Mouse (Mus musculus): Measurements from ENCODE around the gene Map3k14. TPM values are rescaled to one million over a fixed set of nuclear protein-coding genes. Genes with fewer than 3 reads are reported as not detected.

Map3k14 gene
- polyA plus RNA-seq, 1 experiment: 0.01 TPM

GRCm38 (mm10) chr11:103178748-103179147 lies 88.5 kb downstream of the Map3k14 start:
- no peaks in the 10 kb centered on the region for H3K9me3 ChIP-seq (ENCODE audit: control insufficient read depth, low read length)
- TF ChIP-seq GATA1 (IDR thresholded peaks at IDR 0.05; ENCODE audit: low read length) (no peak), TAL1 (IDR thresholded peaks at IDR 0.05; ENCODE audit: low read length) (no peak)
- H3K36me3 ChIP-seq (ENCODE audit: control insufficient read depth): no peaks in the 10 kb centered on the region
- H3K4me1 ChIP-seq (ENCODE audit: control insufficient read depth): peaks cover 12% of the 10 kb centered on the region
- H3K27me3 ChIP-seq (ENCODE audit: control insufficient read depth): no peaks in the 10 kb centered on the region
- H3K4me3 ChIP-seq (replicated peaks): no peak overlapping the region

DNA sequence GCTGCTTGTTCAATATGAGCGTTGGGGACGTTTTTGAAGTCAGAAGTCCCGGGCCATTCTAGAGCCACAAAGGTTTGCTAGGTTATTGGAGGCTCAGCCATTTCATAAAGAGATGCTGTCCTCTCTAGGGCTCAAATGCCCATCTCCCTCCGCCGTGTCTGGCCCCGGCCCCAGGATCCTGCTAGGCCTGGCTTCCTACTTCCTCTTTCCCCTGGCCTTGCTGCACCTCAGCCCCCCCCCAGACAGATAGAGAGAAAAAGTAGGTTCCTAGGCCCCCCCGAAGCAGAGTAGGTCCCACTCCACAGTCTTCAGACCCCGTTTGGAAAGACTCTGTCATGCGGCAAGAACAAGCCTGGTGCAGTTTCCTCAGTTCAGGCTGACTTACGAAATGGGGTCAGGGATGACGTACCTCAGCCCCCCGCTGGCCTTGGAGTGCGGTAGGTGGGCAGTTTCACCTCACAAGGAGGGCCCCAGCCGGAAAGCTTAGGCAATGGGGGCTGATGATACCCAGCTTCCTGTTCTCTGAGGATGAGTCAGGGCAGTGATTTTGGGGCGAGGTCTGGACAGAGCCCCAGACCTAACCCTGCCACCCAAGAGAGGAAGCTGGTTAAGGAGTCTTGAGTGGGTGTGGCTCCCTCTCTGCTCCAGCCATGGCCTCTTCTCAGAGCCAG lies 89.3 kb downstream of the Map3k14 start:
- H3K36me3 ChIP-seq (ENCODE audit: control insufficient read depth): no peaks in the 10 kb centered on the region
- no peaks in the 10 kb centered on the region for H3K27me3 ChIP-seq (ENCODE audit: control insufficient read depth)
- no peaks in the 10 kb centered on the region for H3K9me3 ChIP-seq (ENCODE audit: control insufficient read depth, low read length)
- H3K4me1 ChIP-seq (ENCODE audit: control insufficient read depth): peaks cover 12% of the 10 kb centered on the region
- H3K4me3 ChIP-seq (replicated peaks): no peak overlapping the region
- TF ChIP-seq TAL1 (IDR thresholded peaks at IDR 0.05; ENCODE audit: low read length) (no peak), GATA1 (IDR thresholded peaks at IDR 0.05; ENCODE audit: low read length) (no peak)

DNA sequence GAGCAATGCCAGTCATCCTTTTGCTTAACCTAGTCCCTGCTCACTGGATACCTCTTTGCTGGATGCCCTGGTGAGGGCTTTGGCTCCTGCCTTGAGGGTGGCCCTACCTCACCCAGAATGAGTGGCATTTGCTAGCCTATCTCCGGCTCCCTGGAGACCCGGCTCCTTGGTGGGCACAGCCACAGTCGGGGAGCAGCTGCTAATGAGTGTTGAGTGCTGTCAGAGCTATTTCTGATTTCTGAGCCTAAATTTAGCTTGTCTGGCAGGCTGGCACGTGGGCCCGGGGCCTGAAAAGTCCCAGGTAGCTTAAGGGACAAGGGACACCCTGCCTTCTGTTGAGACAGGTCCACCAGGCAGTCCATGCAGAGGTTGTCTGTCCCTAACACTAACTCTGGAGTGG lies 90.1 kb downstream of the Map3k14 start:
- Histone ChIP-seq H3K4me1 (ENCODE audit: control insufficient read depth) (peaks cover 12% of the 10 kb centered on the region), H3K9me3 (ENCODE audit: control insufficient read depth, low read length) (no peaks in the 10 kb centered on the region), H3K27me3 (ENCODE audit: control insufficient read depth) (peaks cover 5% of the 10 kb centered on the region), H3K36me3 (ENCODE audit: control insufficient read depth) (no peaks in the 10 kb centered on the region), H3K4me3 (replicated peaks) (no peak overlapping the region)
- no peak for TF ChIP-seq GATA1 (IDR thresholded peaks at IDR 0.05; ENCODE audit: low read length)
- no peak for TF ChIP-seq TAL1 (IDR thresholded peaks at IDR 0.05; ENCODE audit: low read length)

- H3K4me3 ChIP-seq (replicated peaks): no peak overlapping the region
- peaks cover 12% of the 10 kb centered on the region for H3K4me1 ChIP-seq (ENCODE audit: control insufficient read depth)
- no peaks in the 10 kb centered on the region for H3K36me3 ChIP-seq (ENCODE audit: control insufficient read depth)
- peaks cover 13% of the 10 kb centered on the region for H3K27me3 ChIP-seq (ENCODE audit: control insufficient read depth)
- no peaks in the 10 kb centered on the region for H3K9me3 ChIP-seq (ENCODE audit: control insufficient read depth, low read length)
- TF ChIP-seq GATA1 (IDR thresholded peaks at IDR 0.05; ENCODE audit: low read length): no peak
- no peak for TF ChIP-seq TAL1 (IDR thresholded peaks at IDR 0.05; ENCODE audit: low read length)
Observed at GRCm38 (mm10) chr11:103176510-103176909, 90.8 kb downstream of the Map3k14 start.

DNA sequence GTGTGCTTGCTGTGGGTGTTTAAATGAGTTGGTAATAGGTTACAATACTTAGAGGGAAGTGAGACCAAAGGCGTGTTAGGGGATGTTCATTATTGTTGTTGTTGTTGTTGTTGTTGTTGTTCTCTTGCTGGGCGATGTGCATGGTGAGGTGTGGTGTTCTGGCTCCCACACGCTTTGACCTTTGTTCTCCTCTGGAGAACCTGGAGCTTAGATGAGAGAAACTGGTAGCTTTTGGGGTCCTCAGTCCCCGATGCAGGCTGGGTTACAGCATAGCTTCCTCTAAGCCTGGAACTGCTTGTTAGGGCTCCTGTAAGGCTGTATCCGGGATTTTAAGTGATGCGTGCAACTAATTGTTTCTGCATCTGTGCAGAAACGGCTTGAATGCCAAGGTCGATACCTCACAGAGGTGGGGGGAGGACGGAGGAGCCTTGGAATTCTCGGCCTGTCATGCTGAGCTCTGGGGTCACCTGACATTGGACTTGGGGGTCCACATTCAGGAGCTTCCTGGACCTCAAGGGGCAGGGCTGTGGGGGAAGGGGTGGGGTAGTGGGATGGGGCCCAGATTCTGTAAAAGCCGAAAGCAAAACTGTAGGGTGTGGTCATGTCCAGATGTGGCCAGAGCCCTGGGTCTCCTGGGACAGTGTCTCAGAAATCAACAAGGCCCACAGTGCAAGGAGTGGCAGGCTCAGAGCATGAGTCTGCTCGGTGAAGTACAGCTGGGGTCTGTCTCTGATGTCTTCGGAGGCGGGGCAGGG lies 91.4 kb downstream of the Map3k14 start:
- Histone ChIP-seq H3K4me1 (ENCODE audit: control insufficient read depth) (peaks cover 16% of the 10 kb centered on the region), H3K27me3 (ENCODE audit: control insufficient read depth) (peaks cover 19% of the 10 kb centered on the region), H3K4me3 (replicated peaks) (no peak overlapping the region), H3K9me3 (ENCODE audit: control insufficient read depth, low read length) (no peaks in the 10 kb centered on the region), H3K36me3 (ENCODE audit: control insufficient read depth) (no peaks in the 10 kb centered on the region)
- TF ChIP-seq GATA1 (IDR thresholded peaks at IDR 0.05; ENCODE audit: low read length) (no peak), TAL1 (IDR thresholded peaks at IDR 0.05; ENCODE audit: low read length) (no peak)

- no peak overlapping the region for H3K4me3 ChIP-seq (replicated peaks)
Observed at GRCm38 (mm10) chr11:103174891-103175391, 92.3 kb downstream of the Map3k14 start.

DNA sequence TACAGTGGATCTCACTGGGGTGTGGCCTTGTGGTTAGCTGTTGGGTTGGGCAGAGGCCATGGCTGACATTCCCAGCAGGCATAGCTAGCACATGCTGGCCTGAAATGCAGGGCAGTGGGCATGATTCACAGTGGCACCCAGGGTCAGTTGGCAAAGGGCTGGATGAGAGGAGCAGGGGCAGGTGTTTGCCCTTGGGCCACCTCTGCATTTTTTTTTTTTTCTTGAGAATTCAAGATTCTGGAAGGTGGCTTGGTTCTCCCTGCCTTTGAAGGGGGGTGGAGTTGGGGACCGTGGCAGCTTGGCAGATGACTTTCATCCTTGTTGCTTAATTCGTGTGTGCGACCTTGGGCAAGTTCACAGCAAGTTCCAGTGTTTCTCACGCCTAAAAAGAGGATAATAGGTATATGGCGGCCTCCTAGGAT lies 92.8 kb downstream of the Map3k14 start:
- H3K36me3 ChIP-seq (ENCODE audit: control insufficient read depth): no peaks in the 10 kb centered on the region
- peaks cover 16% of the 10 kb centered on the region for H3K4me1 ChIP-seq (ENCODE audit: control insufficient read depth)
- H3K27me3 ChIP-seq (ENCODE audit: control insufficient read depth): peaks cover 33% of the 10 kb centered on the region
- no peak overlapping the region for H3K4me3 ChIP-seq (replicated peaks)
- TF ChIP-seq GATA1 (IDR thresholded peaks at IDR 0.05; ENCODE audit: low read length) (no peak), TAL1 (IDR thresholded peaks at IDR 0.05; ENCODE audit: low read length) (no peak)
- H3K9me3 ChIP-seq (ENCODE audit: control insufficient read depth, low read length): no peaks in the 10 kb centered on the region

More at GRCm38 (mm10) chr11:103174891-103175391, 92.3 kb downstream of the Map3k14 start:
- Histone ChIP-seq H3K36me3 (ENCODE audit: control insufficient read depth) (no peaks in the 10 kb centered on the region), H3K9me3 (ENCODE audit: control insufficient read depth, low read length) (no peaks in the 10 kb centered on the region), H3K27me3 (ENCODE audit: control insufficient read depth) (peaks cover 28% of the 10 kb centered on the region), H3K4me1 (ENCODE audit: control insufficient read depth) (peaks cover 16% of the 10 kb centered on the region)
- TF ChIP-seq GATA1 (IDR thresholded peaks at IDR 0.05; ENCODE audit: low read length) (no peak), TAL1 (IDR thresholded peaks at IDR 0.05; ENCODE audit: low read length) (no peak)

DNA sequence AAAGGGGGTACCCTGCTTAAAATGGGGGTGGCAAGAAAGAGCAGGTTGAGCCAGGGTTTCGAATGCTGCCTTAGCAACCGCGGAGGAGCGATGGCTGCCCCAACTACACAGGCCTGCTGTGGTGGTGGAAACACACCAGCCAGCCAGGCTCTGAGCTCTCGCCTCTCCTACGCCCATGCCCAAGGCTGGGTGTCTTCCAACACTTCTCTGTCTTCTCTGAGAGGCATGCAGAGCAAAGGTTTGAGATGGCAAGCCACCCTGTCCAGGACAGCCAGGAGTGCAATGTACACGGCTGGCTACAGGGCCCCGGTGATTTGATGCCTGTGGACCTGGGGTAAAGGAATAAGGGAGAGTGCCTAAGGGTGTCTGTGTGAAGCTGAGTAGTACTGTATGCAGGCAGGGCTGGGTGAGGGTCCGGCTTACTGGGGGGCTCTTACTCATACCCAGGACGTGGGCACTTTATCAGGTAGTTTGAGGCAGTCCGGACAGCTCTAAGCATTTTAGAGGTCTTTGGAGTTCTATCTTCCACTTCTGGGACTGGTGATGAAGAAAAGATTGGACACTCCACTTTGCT lies 93.4 kb downstream of the Map3k14 start:
- no peak overlapping the region for H3K4me3 ChIP-seq (replicated peaks)
- no peaks in the 10 kb centered on the region for H3K36me3 ChIP-seq (ENCODE audit: control insufficient read depth)
- H3K27me3 ChIP-seq (ENCODE audit: control insufficient read depth): peaks cover 39% of the 10 kb centered on the region
- TF ChIP-seq GATA1 (IDR thresholded peaks at IDR 0.05; ENCODE audit: low read length) (no peak), TAL1 (IDR thresholded peaks at IDR 0.05; ENCODE audit: low read length) (no peak)
- H3K4me1 ChIP-seq (ENCODE audit: control insufficient read depth): peaks cover 16% of the 10 kb centered on the region
- H3K9me3 ChIP-seq (ENCODE audit: control insufficient read depth, low read length): no peaks in the 10 kb centered on the region
